Mouse (Mus musculus) myocyte (in vitro differentiated cells): Measurements from ENCODE around the gene Ncl. TPM values are rescaled to one million over a fixed set of nuclear protein-coding genes. Genes with fewer than 3 reads are reported as not detected.

Experiments
- H3K27me3 ChIP-seq: one replicate; pipeline ENCODE4 v1.6.1; 2011; ENCODE audit not compliant: control insufficient read depth, insufficient read depth, insufficient read length
- H3K36me3 ChIP-seq: one replicate; pipeline ENCODE4 v1.6.1; 2011; ENCODE audit not compliant: control insufficient read depth, insufficient read depth
- H3K4me2 ChIP-seq: one replicate; pipeline ENCODE4 v1.6.1; 2011; ENCODE audit warnings: low read depth, control low read depth
- H3K4me3 ChIP-seq: one replicate; pipeline ENCODE4 v1.5.1; 2011; ENCODE audit warnings: mild to moderate bottlenecking, control low read depth, moderate library complexity
- H3K79me2 ChIP-seq: one replicate; pipeline ENCODE4 v1.6.1; 2011; ENCODE audit not compliant: control insufficient read depth, insufficient read depth
- H3ac ChIP-seq: one replicate; pipeline ENCODE4 v1.6.1; 2011; ENCODE audit not compliant: control insufficient read depth, insufficient read length
- CEBPB ChIP-seq: IDR thresholded peaks from 2 replicates; pipeline ENCODE4 v1.6.1; 2011; ENCODE audit warnings: mild to moderate bottlenecking, moderate library complexity; ENCODE audit not compliant: poor library complexity, insufficient read depth, severe bottlenecking
- E2F4 ChIP-seq: IDR thresholded peaks from one replicate; pipeline ENCODE4 v1.6.1; 2011; ENCODE audit warnings: mild to moderate bottlenecking, control low read depth, moderate library complexity; ENCODE audit not compliant: insufficient read depth
- MAX ChIP-seq: IDR thresholded peaks from one replicate; pipeline ENCODE4 v1.6.1; 2011; ENCODE audit warnings: low read depth, mild to moderate bottlenecking, control low read depth
- MYOD1 ChIP-seq, 3 experiments: IDR thresholded peaks; one replicate each; pipeline ENCODE4 v1.6.1; 2011; ENCODE audit warnings: control low read depth in 2 of 3, low read depth in 2 of 3, mild to moderate bottlenecking in 2 of 3, moderate library complexity in 1 of 3; ENCODE audit not compliant: insufficient read length in 2 of 3, control insufficient read depth in 1 of 3
- MYOG ChIP-seq, 3 experiments: IDR thresholded peaks; one replicate each; pipeline ENCODE4 v1.6.1; 2011; ENCODE audit warnings: control low read depth in 2 of 3, low read depth in 2 of 3, mild to moderate bottlenecking in 2 of 3; ENCODE audit not compliant: insufficient read length in 2 of 3, control insufficient read depth in 1 of 3, insufficient read depth in 1 of 3
- POLR2A ChIP-seq: IDR thresholded peaks from one replicate; pipeline ENCODE4 v1.6.1; 2011; ENCODE audit warnings: low read depth, mild to moderate bottlenecking, control low read depth, moderate library complexity; ENCODE audit not compliant: insufficient read length
- POLR2AphosphoS2 ChIP-seq: IDR thresholded peaks from one replicate; pipeline ENCODE4 v1.6.1; 2011; ENCODE audit warnings: low read depth, control low read depth; ENCODE audit not compliant: insufficient read length
- REST ChIP-seq: IDR thresholded peaks from one replicate; pipeline ENCODE4 v1.6.1; 2011; ENCODE audit warnings: mild to moderate bottlenecking, control low read depth, moderate library complexity; ENCODE audit not compliant: insufficient read depth, insufficient read length
- SRF ChIP-seq: IDR thresholded peaks from one replicate; pipeline ENCODE4 v1.6.1; 2011; ENCODE audit warnings: low read depth; ENCODE audit not compliant: control insufficient read depth, insufficient read length
- TCF12 ChIP-seq: IDR thresholded peaks from one replicate; pipeline ENCODE4 v1.6.1; 2011; ENCODE audit warnings: mild to moderate bottlenecking, control low read depth; ENCODE audit not compliant: poor library complexity, insufficient read depth, severe bottlenecking
- TCF3 ChIP-seq: IDR thresholded peaks from one replicate; pipeline ENCODE4 v1.6.1; 2011; ENCODE audit warnings: low read depth, control low read depth; ENCODE audit not compliant: insufficient read length
- USF1 ChIP-seq: IDR thresholded peaks from one replicate; pipeline ENCODE4 v1.6.1; 2011; ENCODE audit warnings: low read depth, mild to moderate bottlenecking, control low read depth, moderate library complexity
- polyA plus RNA-seq: library from polyadenylated mRNA; unstranded; fragments of >200 nt; fragmentation: generic; extraction: Trizol; gene quantifications from one replicate; pipeline ENCODE4 v1.2.1, GENCODE M21; 2012; ENCODE audit warnings: missing spikeins

Gene Ncl
- polyA plus RNA-seq, 1 experiment: 131 TPM

- H3K4me3 ChIP-seq: no peak overlapping the region
- H3ac ChIP-seq: no peak overlapping the region
- no peak for TF ChIP-seq CEBPB
- no peak for TF ChIP-seq POLR2AphosphoS2
- TF ChIP-seq TCF3: no peak
- no peak for TF ChIP-seq REST
- no peak for TF ChIP-seq MYOG (IDR thresholded peaks at IDR 0.05; ENCODE audit: control insufficient read depth in 1 of 3, insufficient read depth in 1 of 3, insufficient read length in 2 of 3, low read depth in 2 of 3)
- TF ChIP-seq TCF12: no peak
- no peak for TF ChIP-seq USF1
- TF ChIP-seq POLR2A: no peak
- no peak for TF ChIP-seq E2F4
- TF ChIP-seq SRF: no peak
- TF ChIP-seq MAX: no peak
- TF ChIP-seq MYOD1 (IDR thresholded peaks at IDR 0.05; ENCODE audit: control insufficient read depth in 1 of 3, insufficient read length in 2 of 3, low read depth in 2 of 3): no peak
- H3K36me3 ChIP-seq: no peaks in the 10 kb centered on the region
- H3K4me2 ChIP-seq: no peak overlapping the region
- no peaks in the 10 kb centered on the region for H3K27me3 ChIP-seq
- no peaks in the 10 kb centered on the region for H3K79me2 ChIP-seq
These were observed 55.3 kb downstream of the Ncl start for GRCm38 (mm10) chr1:86303873-86304250.

- Histone ChIP-seq H3K36me3 (no peaks in the 10 kb centered on the region), H3K4me2 (no peak overlapping the region), H3K27me3 (no peaks in the 10 kb centered on the region), H3K4me3 (no peak overlapping the region), H3K79me2 (no peaks in the 10 kb centered on the region), H3ac (no peak overlapping the region)
- no peak for TF ChIP-seq MAX
- TF ChIP-seq POLR2A: no peak
- no peak for TF ChIP-seq CEBPB
- no peak for TF ChIP-seq POLR2AphosphoS2
- TF ChIP-seq TCF3: no peak
- TF ChIP-seq MYOD1 (IDR thresholded peaks at IDR 0.05; ENCODE audit: control insufficient read depth in 1 of 3, insufficient read length in 2 of 3, low read depth in 2 of 3): no peak
- TF ChIP-seq REST: no peak
- no peak for TF ChIP-seq USF1
- TF ChIP-seq TCF12: no peak
- TF ChIP-seq SRF: no peak
- TF ChIP-seq E2F4: no peak
These were observed 55.9 kb downstream of the Ncl start for GRCm38 (mm10) chr1:86303063-86303872.

- H3K4me3 ChIP-seq: no peak within 1 kb of the TSS
- H3ac ChIP-seq: no peak within 1 kb of the TSS
- TF ChIP-seq MYOG (IDR thresholded peaks at IDR 0.05; ENCODE audit: control insufficient read depth in 1 of 3, insufficient read depth in 1 of 3, insufficient read length in 2 of 3, low read depth in 2 of 3) (no peak), CEBPB (no peak), MAX (no peak), USF1 (no peak), TCF3 (no peak), POLR2AphosphoS2 (no peak), SRF (no peak), MYOD1 (IDR thresholded peaks at IDR 0.05; ENCODE audit: control insufficient read depth in 1 of 3, insufficient read length in 2 of 3, low read depth in 2 of 3) (no peak)
- no peak within 1 kb of the TSS for H3K4me2 ChIP-seq
- no peaks in the 10 kb centered on the region for H3K36me3 ChIP-seq
- no peaks in the 10 kb centered on the region for H3K79me2 ChIP-seq
- no peaks in the 10 kb centered on the region for H3K27me3 ChIP-seq
These were observed 56.7 kb downstream of the Ncl start, which contains the start of gene B3gnt7 for GRCm38 (mm10) chr1:86302532-86302931. Gene B3gnt7 (plus strand): TSS chr1:86302832.

- TF ChIP-seq MYOD1 (IDR thresholded peaks at IDR 0.05; ENCODE audit: control insufficient read depth in 1 of 3, insufficient read length in 2 of 3, low read depth in 2 of 3) (peak in 1 of 3 experiments; percentile 23), MAX (no peak), MYOG (IDR thresholded peaks at IDR 0.05; ENCODE audit: control insufficient read depth in 1 of 3, insufficient read depth in 1 of 3, insufficient read length in 2 of 3, low read depth in 2 of 3) (peak in 1 of 3 experiments; percentile 12), SRF (no peak)
- no peaks in the 10 kb centered on the region for H3K27me3 ChIP-seq
- no peaks in the 10 kb centered on the region for H3K79me2 ChIP-seq
- H3K36me3 ChIP-seq: no peaks in the 10 kb centered on the region
- H3K4me3 ChIP-seq: no peak overlapping the region
- no peak overlapping the region for H3ac ChIP-seq
- peak overlapping the region; percentile 67 for H3K4me2 ChIP-seq
These were observed 57.7 kb downstream of the Ncl start for GRCm38 (mm10) chr1:86301221-86302091.
